Mouse (Mus musculus) bone marrow, adult 2 months (tissue): ENCODE results near the gene Gm20518.

Experiments
- CTCF ChIP-seq: fragments of 200-500 bp; IDR thresholded peaks from 2 replicates; pipeline ENCODE4 v1.5.1; 2011; ENCODE audit warnings: low read length, control low read depth; ENCODE audit not compliant: control insufficient read depth, insufficient read depth
- POLR2A ChIP-seq: fragments of 200-500 bp; IDR thresholded peaks from 2 replicates; pipeline ENCODE4 v1.6.1; 2011; ENCODE audit warnings: low read depth, mild to moderate bottlenecking, control low read depth, low read length, borderline replicate concordance; ENCODE audit not compliant: control insufficient read depth

GRCm38 (mm10) chr16:17796971-17797811 lies 94.3 kb downstream of the Gm20518 start, which contains the start of gene Scarf2:
- TF ChIP-seq POLR2A (no peak), CTCF (no peak)
